Mouse (Mus musculus): ENCODE measurements around the gene Atp8b5. TPM values are rescaled to one million over a fixed set of nuclear protein-coding genes. Genes with fewer than 3 reads are reported as not detected.
A peak's percentile ranks its signal among the peaks of the same experiment; 100 is the strongest.

Gene Atp8b5
- polyA plus RNA-seq, 1 experiment from 2014 or later, result 0.52 TPM

GRCm38 (mm10) chr4:43381408-43382154 lies 114.6 kb downstream of the Atp8b5 start, which contains the start of gene Rusc2:
Rusc2 (plus strand) TSS chr4:43381979.
- ATAC-seq (ENCODE audit: insufficient read depth, low FRiP score, low TSS enrichment) (peak; percentile 93), DNase-seq (ENCODE audit: low spot score) (peak; percentile 95)
- Histone ChIP-seq H3K4me2 (ENCODE audit: low read depth) (peak within 1 kb of the TSS; percentile 74), H3K27ac (ENCODE audit: low read depth, low read length) (no peak within 1 kb of the TSS), H3K4me1 (ENCODE audit: control insufficient read depth, insufficient read depth, low read length) (0 out of 2 replicates have a peak, but pooled peaks cover 4% of the 10 kb centered on the region), H3K9ac (ENCODE audit: low read length) (peak within 1 kb of the TSS; percentile 81), H3K4me3 (ENCODE audit: low read depth, low read length) (peak within 1 kb of the TSS; percentile 55), H3K36me3 (ENCODE audit: control insufficient read depth, insufficient read depth, low read length) (no peaks in the 10 kb centered on the region), H3K27me3 (ENCODE audit: control insufficient read depth, insufficient read depth, low read length) (no peaks in the 10 kb centered on the region; the same call in 1 of the 2 replicates), H3K9me3 (ENCODE audit: control insufficient read depth, low read length) (no peaks in the 10 kb centered on the region)
- under 1% methylated on average over 56 of the region's 63 CpGs for WGBS

- WGBS, result 8% methylated on average over 27 of the region's 33 CpGs
- Histone ChIP-seq H3K4me3 (ENCODE audit: low read depth, low read length) (peak overlapping the region; percentile 55), H3K36me3 (ENCODE audit: control insufficient read depth, insufficient read depth, low read length) (no peaks in the 10 kb centered on the region), H3K4me2 (ENCODE audit: low read depth) (peak overlapping the region; percentile 74), H3K27ac (ENCODE audit: low read depth, low read length) (no peak overlapping the region), H3K27me3 (ENCODE audit: control insufficient read depth, insufficient read depth, low read length) (no peaks in the 10 kb centered on the region; the same call in 1 of the 2 replicates), H3K9ac (ENCODE audit: low read length) (peak overlapping the region; percentile 81), H3K9me3 (ENCODE audit: control insufficient read depth, low read length) (no peaks in the 10 kb centered on the region), H3K4me1 (ENCODE audit: control insufficient read depth, insufficient read depth, low read length) (0 out of 2 replicates have a peak, but pooled peaks cover 4% of the 10 kb centered on the region)
- no peak for DNase-seq (ENCODE audit: low spot score)
- ATAC-seq (ENCODE audit: insufficient read depth, low FRiP score, low TSS enrichment), result peak; percentile 76
These were observed 115.4 kb downstream of the Atp8b5 start for GRCm38 (mm10) chr4:43382155-43383020.

GRCm38 (mm10) chr4:43383246-43384082 lies 116.5 kb downstream of the Atp8b5 start:
- H3K9me3 ChIP-seq (ENCODE audit: control insufficient read depth, low read length), result no peaks in the 10 kb centered on the region
- ATAC-seq (ENCODE audit: insufficient read depth, low FRiP score, low TSS enrichment), result no peak
- no peak overlapping the region; the same call in 1 of the 2 replicates for H3K4me2 ChIP-seq (ENCODE audit: low read depth)
- H3K4me3 ChIP-seq (ENCODE audit: low read depth, low read length), result no peak overlapping the region
- H3K36me3 ChIP-seq (ENCODE audit: control insufficient read depth, insufficient read depth, low read length), result no peaks in the 10 kb centered on the region
- H3K9ac ChIP-seq (ENCODE audit: low read length), result no peak overlapping the region
- no peak overlapping the region for H3K27ac ChIP-seq (ENCODE audit: low read depth, low read length)
- no peaks in the 10 kb centered on the region; the same call in 1 of the 2 replicates for H3K27me3 ChIP-seq (ENCODE audit: control insufficient read depth, insufficient read depth, low read length)
- no peak for DNase-seq (ENCODE audit: low spot score)
- 70% methylated on average over 11 of the region's 11 CpGs for WGBS
- 0 out of 2 replicates have a peak, but pooled peaks cover 4% of the 10 kb centered on the region for H3K4me1 ChIP-seq (ENCODE audit: control insufficient read depth, insufficient read depth, low read length)

GRCm38 (mm10) chr4:43384083-43384460 lies 117.1 kb downstream of the Atp8b5 start:
- Histone ChIP-seq H3K36me3 (ENCODE audit: control insufficient read depth, insufficient read depth, low read length) (no peaks in the 10 kb centered on the region), H3K4me2 (ENCODE audit: low read depth) (no peak overlapping the region), H3K9ac (ENCODE audit: low read length) (no peak overlapping the region), H3K27ac (ENCODE audit: low read depth, low read length) (no peak overlapping the region), H3K27me3 (ENCODE audit: control insufficient read depth, insufficient read depth, low read length) (no peaks in the 10 kb centered on the region; the same call in 1 of the 2 replicates), H3K4me1 (ENCODE audit: control insufficient read depth, insufficient read depth, low read length) (0 out of 2 replicates have a peak, but pooled peaks cover 4% of the 10 kb centered on the region), H3K9me3 (ENCODE audit: control insufficient read depth, low read length) (no peaks in the 10 kb centered on the region), H3K4me3 (ENCODE audit: low read depth, low read length) (no peak overlapping the region)
- no peak for ATAC-seq (ENCODE audit: insufficient read depth, low FRiP score, low TSS enrichment)
- no peak for DNase-seq (ENCODE audit: low spot score)
- 83% methylated on average over 5 of the region's 5 CpGs for WGBS

- H3K4me2 ChIP-seq (ENCODE audit: low read depth), result no peak overlapping the region
- H3K27ac ChIP-seq (ENCODE audit: low read depth, low read length), result no peak overlapping the region
- no peaks in the 10 kb centered on the region for H3K36me3 ChIP-seq (ENCODE audit: control insufficient read depth, insufficient read depth, low read length)
- 0 out of 2 replicates have a peak, but pooled peaks cover 4% of the 10 kb centered on the region for H3K4me1 ChIP-seq (ENCODE audit: control insufficient read depth, insufficient read depth, low read length)
- no peak for DNase-seq (ENCODE audit: low spot score)
- H3K9me3 ChIP-seq (ENCODE audit: control insufficient read depth, low read length), result no peaks in the 10 kb centered on the region
- no peak for ATAC-seq (ENCODE audit: insufficient read depth, low FRiP score, low TSS enrichment)
- H3K9ac ChIP-seq (ENCODE audit: low read length), result no peak overlapping the region
- H3K4me3 ChIP-seq (ENCODE audit: low read depth, low read length), result no peak overlapping the region
- WGBS, result 88% methylated on average over 3 of the region's 3 CpGs
- no peaks in the 10 kb centered on the region; the same call in 1 of the 2 replicates for H3K27me3 ChIP-seq (ENCODE audit: control insufficient read depth, insufficient read depth, low read length)
These were observed 117.6 kb downstream of the Atp8b5 start for GRCm38 (mm10) chr4:43384541-43384940.

DNA sequence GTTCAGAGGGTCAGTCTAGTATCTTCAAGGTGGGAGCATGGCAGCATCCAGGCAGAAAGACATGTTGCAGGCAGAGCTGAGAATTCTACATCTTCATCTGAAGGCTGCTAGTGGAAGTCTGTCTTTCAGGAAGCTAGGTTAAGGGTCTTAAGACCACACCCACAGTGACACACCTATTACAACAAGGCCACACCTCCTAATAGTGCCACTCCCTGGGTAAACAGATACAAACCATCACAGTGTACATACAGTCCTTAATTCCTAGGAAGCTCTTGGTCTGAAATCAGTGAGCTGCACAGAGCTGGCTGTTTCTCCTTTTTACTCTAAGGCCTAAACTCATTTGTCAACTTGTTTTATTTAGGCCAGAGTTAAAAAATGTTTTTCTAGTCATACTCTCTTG lies 120.0 kb downstream of the Atp8b5 start:
- no peaks in the 10 kb centered on the region for H3K36me3 ChIP-seq (ENCODE audit: control insufficient read depth, insufficient read depth, low read length)
- no peak overlapping the region for H3K4me3 ChIP-seq (ENCODE audit: low read depth, low read length)
- no peak for DNase-seq (ENCODE audit: low spot score)
- no peak for ATAC-seq (ENCODE audit: insufficient read depth, low FRiP score, low TSS enrichment)
- H3K27me3 ChIP-seq (ENCODE audit: control insufficient read depth, insufficient read depth, low read length), result no peaks in the 10 kb centered on the region
- no peak overlapping the region for H3K4me2 ChIP-seq (ENCODE audit: low read depth)
- H3K9me3 ChIP-seq (ENCODE audit: control insufficient read depth, low read length), result no peaks in the 10 kb centered on the region
- no peak overlapping the region for H3K9ac ChIP-seq (ENCODE audit: low read length)
- no peak overlapping the region for H3K27ac ChIP-seq (ENCODE audit: low read depth, low read length)
- no peaks in the 10 kb centered on the region for H3K4me1 ChIP-seq (ENCODE audit: control insufficient read depth, insufficient read depth, low read length)

DNA sequence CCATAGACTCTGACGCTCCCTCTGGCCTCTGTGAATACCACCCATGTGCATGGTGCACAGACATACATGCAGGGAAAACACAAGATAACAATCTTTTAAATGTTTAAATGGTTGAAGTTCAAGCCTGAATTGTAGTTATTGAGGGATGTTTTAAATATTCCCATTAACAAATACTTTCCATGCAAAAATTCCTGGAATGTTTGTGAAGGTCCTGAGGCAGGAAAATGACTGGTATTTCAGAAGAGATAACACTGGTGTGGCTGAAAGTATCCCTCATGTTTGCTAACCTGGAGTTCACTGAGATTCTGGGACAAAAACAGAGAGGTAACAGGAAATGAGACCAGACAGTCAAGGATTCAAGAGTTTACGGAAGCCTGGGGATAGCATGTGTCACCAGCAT lies 122.4 kb downstream of the Atp8b5 start:
- Histone ChIP-seq H3K4me1 (ENCODE audit: control insufficient read depth, insufficient read depth, low read length) (no peaks in the 10 kb centered on the region), H3K9ac (ENCODE audit: low read length) (no peak overlapping the region), H3K4me2 (ENCODE audit: low read depth) (no peak overlapping the region), H3K27ac (ENCODE audit: low read depth, low read length) (no peak overlapping the region), H3K4me3 (ENCODE audit: low read depth, low read length) (no peak overlapping the region), H3K36me3 (ENCODE audit: control insufficient read depth, insufficient read depth, low read length) (no peaks in the 10 kb centered on the region), H3K9me3 (ENCODE audit: control insufficient read depth, low read length) (no peaks in the 10 kb centered on the region), H3K27me3 (ENCODE audit: control insufficient read depth, insufficient read depth, low read length) (no peaks in the 10 kb centered on the region)
- WGBS, result 88% methylated on average over 2 of the region's 2 CpGs
- DNase-seq (ENCODE audit: low spot score) (no peak), ATAC-seq (ENCODE audit: insufficient read depth, low FRiP score, low TSS enrichment) (no peak)

GRCm38 (mm10) chr4:43389845-43390440 lies 123.0 kb downstream of the Atp8b5 start:
- Histone ChIP-seq H3K27ac (ENCODE audit: low read depth, low read length) (no peak overlapping the region), H3K4me1 (ENCODE audit: control insufficient read depth, insufficient read depth, low read length) (no peaks in the 10 kb centered on the region), H3K4me2 (ENCODE audit: low read depth) (no peak overlapping the region), H3K27me3 (ENCODE audit: control insufficient read depth, insufficient read depth, low read length) (no peaks in the 10 kb centered on the region), H3K4me3 (ENCODE audit: low read depth, low read length) (no peak overlapping the region), H3K36me3 (ENCODE audit: control insufficient read depth, insufficient read depth, low read length) (no peaks in the 10 kb centered on the region), H3K9me3 (ENCODE audit: control insufficient read depth, low read length) (no peaks in the 10 kb centered on the region), H3K9ac (ENCODE audit: low read length) (no peak overlapping the region)
- DNase-seq (ENCODE audit: low spot score), result no peak
- ATAC-seq (ENCODE audit: insufficient read depth, low FRiP score, low TSS enrichment), result no peak
- WGBS, result 76% methylated on average over 9 of the region's 9 CpGs

Measured in neural tube, embryonic 11.5 days (tissue).